Mouse (Mus musculus) forebrain, embryonic 12.5 days (tissue): Measurements from ENCODE around the gene Pcgf1. TPM values are rescaled to one million over a fixed set of nuclear protein-coding genes. Genes with fewer than 3 reads are reported as not detected.

Experiments
- ATAC-seq: fragments of 200-750 bp; cut with Nextera tagmentation; 2 replicates; pipeline ENCODE4 v1.8.0; 2017; ENCODE audit warnings: moderate TSS enrichment; ENCODE audit not compliant: low FRiP score
- H3K27ac ChIP-seq: fragments of 300-500 bp; sonication (generic); 2 replicates; pipeline ENCODE4 v1.5.1; 2016; ENCODE audit warnings: mild to moderate bottlenecking
- H3K27me3 ChIP-seq: fragments of 300-500 bp; sonication (generic); 2 replicates; pipeline ENCODE4 v1.6.1; 2016; ENCODE audit warnings: mild to moderate bottlenecking
- H3K36me3 ChIP-seq: fragments of 300-500 bp; sonication (generic); replicated peaks from 2 replicates; pipeline ENCODE4 v1.6.1; 2016; ENCODE audit warnings: mild to moderate bottlenecking
- H3K4me1 ChIP-seq: fragments of 300-500 bp; sonication (generic); 2 replicates; pipeline ENCODE4 v1.6.1; 2016
- H3K4me2 ChIP-seq: fragments of 300-500 bp; sonication (generic); 2 replicates; pipeline ENCODE4 v1.6.1; 2016; ENCODE audit warnings: mild to moderate bottlenecking, moderate library complexity
- H3K4me3 ChIP-seq: fragments of 300-500 bp; sonication (generic); replicated peaks from 2 replicates; pipeline ENCODE4 v1.5.1; 2016; ENCODE audit warnings: mild to moderate bottlenecking
- H3K9ac ChIP-seq: fragments of 300-500 bp; sonication (generic); 2 replicates; pipeline ENCODE4 v1.6.1; 2016; ENCODE audit warnings: mild to moderate bottlenecking
- H3K9me3 ChIP-seq: fragments of 300-500 bp; sonication (generic); 2 replicates; pipeline ENCODE4 v1.6.1; 2016
- WGBS: fragments of 180-500 bp; shearing (Covaris S2); methylation state at CpG from one replicate; pipeline ENCODE4 v1.1.7; 2016; 5-methylcytosine and 5-hydroxymethylcytosine counted together
- polyA plus RNA-seq: library from polyadenylated mRNA; unstranded; fragments of >200 nt; fragmentation: Nextera tagmentation; extraction: Ambion mirVana; gene quantifications from 2 replicates; pipeline ENCODE4 v1.2.1, GENCODE M21; 2016

The Pcgf1 gene
- polyA plus RNA-seq, 1 experiment from 2014 or later, result 36.3 TPM

DNA sequence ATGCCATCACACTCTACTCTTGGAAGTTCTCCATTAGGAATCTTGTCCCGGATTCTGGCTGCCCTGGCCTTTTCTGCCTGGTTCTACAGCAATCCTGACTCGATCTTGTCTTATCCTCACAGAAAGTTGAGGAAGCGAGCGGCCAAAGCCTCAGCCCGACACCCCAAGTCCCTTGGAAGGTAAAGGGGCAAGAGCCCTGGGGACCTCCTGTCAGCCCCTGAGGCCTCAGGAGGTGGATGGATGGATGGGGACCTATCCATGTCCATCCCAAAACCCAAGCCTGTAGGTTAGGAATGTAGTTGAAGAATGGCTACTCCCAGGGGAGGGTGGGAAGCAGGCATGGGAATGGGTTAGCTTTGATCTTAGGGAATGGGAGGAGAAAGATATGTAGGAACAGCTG is 33.7 kb upstream of the Pcgf1 start:
- H3K36me3 ChIP-seq, result no peaks in the 10 kb centered on the region
- no peak for ATAC-seq
- H3K4me3 ChIP-seq, result no peak overlapping the region
- WGBS, result 88% methylated on average over 5 of the region's 5 CpGs
- H3K9me3 ChIP-seq, result no peaks in the 10 kb centered on the region
- no peak overlapping the region for H3K9ac ChIP-seq
- H3K27ac ChIP-seq, result no peak overlapping the region
- H3K27me3 ChIP-seq, result no peaks in the 10 kb centered on the region
- H3K4me1 ChIP-seq, result no peaks in the 10 kb centered on the region
- no peak overlapping the region for H3K4me2 ChIP-seq

DNA sequence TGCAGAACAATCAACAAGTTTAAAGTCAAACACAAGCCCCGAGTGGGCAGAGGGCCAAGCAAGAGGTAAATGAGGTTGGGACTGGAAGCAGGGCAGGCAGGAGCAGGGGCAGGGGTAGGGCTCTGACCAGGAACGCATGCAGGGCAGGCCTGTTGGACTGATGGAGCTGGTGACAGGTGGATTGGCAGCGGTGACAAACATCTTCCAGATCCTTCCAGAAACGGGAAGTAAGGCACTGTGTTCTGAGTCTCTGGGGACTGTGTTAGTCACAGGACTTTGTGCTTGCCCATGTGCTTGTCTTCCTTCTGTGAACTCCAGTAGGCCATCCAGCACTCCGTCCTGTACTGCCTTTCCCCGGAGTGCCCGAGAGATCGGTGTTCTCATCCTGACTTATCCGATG is 32.9 kb upstream of the Pcgf1 start:
- no peak overlapping the region for H3K9ac ChIP-seq
- no peak overlapping the region for H3K4me3 ChIP-seq
- H3K36me3 ChIP-seq, result no peaks in the 10 kb centered on the region
- H3K4me2 ChIP-seq, result no peak overlapping the region
- ATAC-seq, result no peak
- H3K9me3 ChIP-seq, result no peaks in the 10 kb centered on the region
- WGBS, result 76% methylated on average over 9 of the region's 9 CpGs
- no peak overlapping the region for H3K27ac ChIP-seq
- no peaks in the 10 kb centered on the region for H3K27me3 ChIP-seq
- no peaks in the 10 kb centered on the region for H3K4me1 ChIP-seq

DNA sequence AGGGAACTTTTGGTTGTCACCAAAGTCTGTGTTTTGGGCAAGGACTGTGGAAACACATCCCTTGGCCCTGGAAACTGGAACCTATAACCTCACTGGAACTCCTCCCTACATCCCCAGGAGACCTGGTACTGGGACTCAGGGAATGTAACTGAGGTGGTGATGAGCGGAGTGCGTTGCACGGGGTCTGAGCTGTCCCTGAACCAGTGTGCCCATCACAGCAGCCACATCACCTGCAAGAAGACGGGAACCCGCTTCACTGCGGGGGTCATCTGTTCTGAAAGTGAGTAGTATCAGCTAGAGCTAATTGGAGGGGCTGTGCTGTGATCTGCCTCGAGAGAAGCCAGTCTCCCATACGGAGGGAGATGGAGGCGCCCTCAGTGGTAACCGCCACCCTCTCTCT is 28.3 kb upstream of the Pcgf1 start:
- ATAC-seq, result no peak
- H3K4me2 ChIP-seq, result no peak overlapping the region
- no peak overlapping the region for H3K4me3 ChIP-seq
- no peak overlapping the region for H3K27ac ChIP-seq
- 80% methylated on average over 10 of the region's 10 CpGs for WGBS
- peaks cover 13% of the 10 kb centered on the region for H3K4me1 ChIP-seq
- no peaks in the 10 kb centered on the region for H3K9me3 ChIP-seq
- peaks cover 15% of the 10 kb centered on the region for H3K36me3 ChIP-seq
- no peaks in the 10 kb centered on the region for H3K27me3 ChIP-seq
- H3K9ac ChIP-seq, result no peak overlapping the region

DNA sequence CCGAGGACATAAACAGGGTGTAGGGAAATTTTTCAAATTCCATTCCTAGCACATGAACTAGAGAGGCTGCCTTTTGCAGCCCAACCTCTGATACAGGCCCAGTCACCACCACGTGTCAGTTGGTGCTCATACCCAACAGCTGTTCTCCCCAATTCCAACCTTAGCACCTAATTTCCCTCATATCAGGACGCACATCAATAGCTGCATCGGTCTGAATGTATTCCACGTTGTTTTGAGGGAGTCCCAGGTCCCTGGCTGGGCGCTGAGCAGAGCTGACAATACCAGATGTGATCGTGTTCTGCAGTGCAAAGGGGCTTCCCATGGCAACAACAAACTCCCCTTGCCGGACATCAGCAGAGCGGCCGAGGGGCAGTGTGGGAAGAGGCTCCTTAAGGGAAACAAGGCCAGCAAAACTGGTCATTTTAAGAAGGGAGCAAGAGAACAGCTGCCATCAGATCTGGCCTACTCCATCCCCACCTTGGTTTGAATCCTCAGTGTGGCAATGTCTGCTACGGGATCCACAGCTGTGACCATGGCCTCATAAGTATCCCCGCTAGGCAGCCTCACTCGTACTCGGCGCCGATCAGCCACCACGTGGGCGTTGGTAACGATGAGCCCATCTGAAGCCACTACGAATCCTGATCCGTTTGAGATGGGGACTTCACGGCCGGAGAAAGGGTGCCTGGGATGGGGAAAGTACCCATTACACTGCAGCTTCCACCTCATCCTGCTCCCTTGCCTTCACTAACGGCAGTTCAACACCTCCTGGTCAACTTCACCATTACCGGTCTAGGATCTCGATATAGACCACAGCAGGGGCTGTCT is 24.3 kb upstream of the Pcgf1 start:
- no peaks in the 10 kb centered on the region for H3K27me3 ChIP-seq
- peak overlapping the region; percentile 97 for H3K4me3 ChIP-seq
- peak overlapping the region; percentile 91 for H3K4me2 ChIP-seq
- H3K4me1 ChIP-seq, result peaks cover 27% of the 10 kb centered on the region
- ATAC-seq, result peak; percentile 1; the same call in 1 of the 2 replicates
- WGBS, result 3% methylated on average over 26 of the region's 26 CpGs
- peaks cover 35% of the 10 kb centered on the region for H3K36me3 ChIP-seq
- H3K27ac ChIP-seq, result peak overlapping the region; percentile 83; the same call in 1 of the 2 replicates
- H3K9ac ChIP-seq, result peak overlapping the region; percentile 93
- H3K9me3 ChIP-seq, result no peaks in the 10 kb centered on the region

DNA sequence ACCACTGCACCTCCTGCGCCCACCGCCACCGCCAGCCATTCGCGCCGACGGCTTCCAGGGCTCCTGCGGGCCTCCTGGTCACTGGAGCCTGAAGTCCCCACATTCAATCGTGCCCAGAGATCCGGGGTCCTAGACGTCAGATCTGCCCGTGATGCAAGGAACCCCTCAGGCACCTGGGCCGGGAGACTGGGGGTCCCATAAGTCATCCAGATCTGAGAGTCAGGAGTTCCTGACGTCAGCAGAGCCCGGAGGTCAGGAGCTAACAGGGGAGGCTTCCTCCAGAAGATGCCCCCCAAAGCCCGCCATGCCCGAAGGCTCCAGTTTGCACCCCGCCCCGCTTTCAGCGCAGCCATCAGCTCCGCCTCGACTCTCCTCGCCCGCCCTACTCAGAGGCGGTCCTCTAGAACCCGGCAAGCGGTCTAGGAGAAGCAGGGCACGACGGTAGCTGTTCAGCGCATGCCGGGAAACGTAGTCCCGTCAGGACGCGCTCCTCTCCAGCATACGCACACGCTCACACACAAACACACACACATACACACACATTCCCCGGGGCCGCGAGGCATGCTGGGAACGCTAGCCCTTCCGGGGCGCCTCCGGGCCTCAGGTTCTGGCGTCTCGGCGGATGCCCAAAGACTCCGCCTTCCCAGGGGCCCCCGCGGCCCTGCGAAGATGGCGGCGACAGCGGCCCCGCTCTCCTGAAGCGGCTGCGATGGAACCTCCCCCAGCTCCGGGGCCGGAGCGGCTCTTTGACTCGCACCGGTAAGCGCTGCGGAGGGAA is 23.4 kb upstream of the Pcgf1 start, which contains the start of gene Aup1:
Gene Aup1 (plus strand): TSS at position 448 of the 778 bp plus-strand sequence.
- Histone ChIP-seq H3K36me3 (peaks cover 35% of the 10 kb centered on the region), H3K4me2 (peak within 1 kb of the TSS; percentile 91), H3K9ac (peak within 1 kb of the TSS; percentile 93), H3K4me3 (peak within 1 kb of the TSS; percentile 97), H3K4me1 (peaks cover 27% of the 10 kb centered on the region), H3K9me3 (no peaks in the 10 kb centered on the region), H3K27me3 (no peaks in the 10 kb centered on the region), H3K27ac (peak within 1 kb of the TSS; percentile 83)
- WGBS, result under 1% methylated on average over 60 of the region's 64 CpGs
- ATAC-seq, result peak; percentile 96

DNA sequence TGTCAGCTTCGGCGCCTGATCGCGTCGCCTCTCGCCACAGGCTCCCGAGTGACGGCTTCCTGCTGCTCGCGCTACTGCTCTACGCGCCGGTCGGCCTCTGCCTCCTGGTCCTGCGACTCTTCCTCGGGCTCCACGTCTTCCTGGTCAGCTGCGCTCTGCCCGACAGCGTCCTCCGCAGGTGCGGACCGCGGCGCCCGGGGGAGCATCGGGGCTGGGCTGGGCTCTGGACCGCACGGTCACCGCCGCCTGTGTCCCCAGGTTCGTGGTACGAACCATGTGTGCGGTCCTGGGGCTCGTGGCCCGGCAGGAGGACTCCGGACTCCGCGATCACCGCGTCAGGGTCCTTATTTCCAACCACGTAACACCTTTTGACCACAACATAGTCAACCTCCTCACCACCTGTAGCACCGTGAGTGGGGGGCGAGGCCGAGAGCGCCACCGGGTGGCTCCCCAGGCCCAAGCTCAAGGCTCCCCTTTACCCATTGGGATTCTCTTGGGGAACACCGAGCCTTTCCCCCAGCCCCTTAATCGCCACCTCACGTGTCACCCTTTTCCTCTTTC is 22.7 kb upstream of the Pcgf1 start, which contains the start of gene Htra2:
Gene Htra2 (minus strand): TSS at position 403 of the 561 bp plus-strand sequence.
- H3K9ac ChIP-seq, result peak within 1 kb of the TSS; percentile 93
- H3K4me1 ChIP-seq, result peaks cover 27% of the 10 kb centered on the region
- peaks cover 35% of the 10 kb centered on the region for H3K36me3 ChIP-seq
- peak within 1 kb of the TSS; percentile 97 for H3K4me3 ChIP-seq
- no peaks in the 10 kb centered on the region for H3K9me3 ChIP-seq
- peak within 1 kb of the TSS; percentile 91 for H3K4me2 ChIP-seq
- ATAC-seq, result peak; percentile 41
- H3K27ac ChIP-seq, result peak within 1 kb of the TSS; percentile 83
- under 1% methylated on average over 50 of the region's 50 CpGs for WGBS
- H3K27me3 ChIP-seq, result peaks cover under 1% of the 10 kb centered on the region; the same call in 1 of the 2 replicates

DNA sequence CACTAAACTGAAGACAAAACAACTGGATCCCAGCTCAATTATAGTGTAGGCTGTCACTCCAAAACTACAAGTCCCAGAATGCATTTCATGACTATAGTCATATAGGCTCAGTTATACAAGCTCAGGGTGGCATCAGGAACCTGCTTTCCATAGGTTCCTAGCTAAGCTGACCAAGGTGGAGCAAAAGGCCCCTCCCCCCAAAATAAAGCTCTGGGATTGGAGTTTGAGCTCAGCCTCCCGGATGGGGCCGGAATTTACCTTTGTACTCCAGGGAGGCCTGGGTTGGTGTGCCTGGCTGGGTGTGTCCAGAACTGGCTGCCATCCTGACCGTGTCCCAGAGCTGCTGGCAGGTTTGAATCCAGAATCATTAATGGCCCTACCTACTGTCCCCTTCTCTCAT is 19.9 kb upstream of the Pcgf1 start, which contains the start of gene Dqx1:
Gene Dqx1 (plus strand): TSS at position 55 of the 400 bp plus-strand sequence.
- Histone ChIP-seq H3K9ac (no peak within 1 kb of the TSS), H3K27ac (no peak within 1 kb of the TSS), H3K27me3 (peaks cover 29% of the 10 kb centered on the region), H3K4me3 (no peak within 1 kb of the TSS), H3K9me3 (no peaks in the 10 kb centered on the region), H3K4me1 (peaks cover 22% of the 10 kb centered on the region), H3K4me2 (no peak within 1 kb of the TSS), H3K36me3 (peaks cover 20% of the 10 kb centered on the region)
- WGBS, result 52% methylated on average over 3 of the region's 3 CpGs
- no peak for ATAC-seq

DNA sequence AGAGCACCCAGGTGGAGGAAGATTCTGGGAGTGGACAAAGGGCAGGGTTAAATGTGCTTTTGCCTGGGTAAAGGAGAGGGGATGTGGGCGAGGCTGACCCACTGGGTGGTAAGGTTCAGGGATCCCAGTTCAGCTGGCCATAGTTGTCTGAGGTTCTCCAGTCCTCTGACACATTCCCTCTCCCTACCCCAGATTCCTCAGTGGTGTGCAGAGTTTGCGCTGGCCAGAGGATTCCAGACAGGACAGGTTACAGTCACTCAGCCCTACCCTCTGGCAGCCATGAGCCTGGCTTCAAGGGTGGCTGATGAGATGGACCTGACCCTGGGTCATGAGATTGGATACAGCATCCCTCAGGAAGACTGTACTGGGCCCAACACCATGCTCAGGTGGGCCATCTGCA is 18.9 kb upstream of the Pcgf1 start:
- Histone ChIP-seq H3K9ac (no peak overlapping the region), H3K4me1 (peaks cover 14% of the 10 kb centered on the region), H3K27ac (no peak overlapping the region), H3K36me3 (peaks cover 20% of the 10 kb centered on the region), H3K27me3 (peaks cover 38% of the 10 kb centered on the region), H3K4me2 (no peak overlapping the region), H3K9me3 (no peaks in the 10 kb centered on the region), H3K4me3 (no peak overlapping the region)
- WGBS, result 80% methylated on average over 2 of the region's 2 CpGs
- no peak for ATAC-seq

DNA sequence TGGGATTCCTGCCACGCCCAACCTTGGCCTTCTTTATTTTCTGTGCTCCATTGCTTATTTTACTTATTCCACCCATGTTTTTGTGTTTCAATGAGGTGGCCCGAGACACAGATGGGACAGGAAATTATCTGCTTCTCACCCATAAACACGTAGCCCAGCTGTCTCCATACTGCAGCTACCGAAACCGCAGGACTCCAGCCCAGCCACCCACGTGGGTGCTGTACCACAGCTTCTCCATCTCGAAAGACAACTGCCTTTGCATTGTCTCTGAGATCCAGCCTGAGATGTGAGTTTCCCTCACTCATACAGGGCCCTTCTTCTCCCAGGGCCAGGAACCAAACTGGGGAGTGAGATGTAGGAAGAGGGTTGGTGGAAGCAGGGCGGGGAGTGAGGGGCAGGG is 11.7 kb upstream of the Pcgf1 start:
- no peak overlapping the region for H3K4me3 ChIP-seq
- 34% methylated on average over 8 of the region's 8 CpGs for WGBS
- H3K27ac ChIP-seq, result no peak overlapping the region
- peaks cover 100% of the 10 kb centered on the region for H3K27me3 ChIP-seq
- H3K36me3 ChIP-seq, result no peaks in the 10 kb centered on the region
- H3K9ac ChIP-seq, result no peak overlapping the region
- ATAC-seq, result no peak
- H3K9me3 ChIP-seq, result no peaks in the 10 kb centered on the region
- H3K4me1 ChIP-seq, result peaks cover 20% of the 10 kb centered on the region
- H3K4me2 ChIP-seq, result no peak overlapping the region

DNA sequence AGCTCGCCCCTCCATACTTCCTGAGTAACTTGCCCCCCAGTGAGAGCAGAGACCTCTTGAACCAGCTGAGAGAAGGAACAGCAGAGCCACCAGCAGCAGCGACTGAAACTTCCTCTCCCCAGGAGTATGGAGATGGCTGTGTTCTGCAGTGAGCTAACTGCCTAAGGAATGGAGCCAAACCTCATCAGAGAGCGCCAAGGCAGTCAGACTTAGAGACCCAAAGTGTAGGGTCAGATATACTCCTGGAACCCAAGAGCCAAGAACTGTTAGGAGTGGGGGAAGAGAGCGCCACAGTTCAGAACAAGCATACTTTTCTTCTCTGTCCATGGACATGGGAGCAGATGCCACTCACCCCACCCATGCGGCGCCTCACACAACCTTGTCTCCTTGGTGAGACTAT is 11.2 kb upstream of the Pcgf1 start:
- H3K36me3 ChIP-seq, result no peaks in the 10 kb centered on the region
- H3K27ac ChIP-seq, result no peak overlapping the region
- no peak overlapping the region for H3K4me2 ChIP-seq
- no peak for ATAC-seq
- H3K9ac ChIP-seq, result no peak overlapping the region
- peaks cover 24% of the 10 kb centered on the region for H3K4me1 ChIP-seq
- WGBS, result 19% methylated on average over 6 of the region's 6 CpGs
- no peak overlapping the region for H3K4me3 ChIP-seq
- H3K27me3 ChIP-seq, result peaks cover 100% of the 10 kb centered on the region
- no peaks in the 10 kb centered on the region for H3K9me3 ChIP-seq

DNA sequence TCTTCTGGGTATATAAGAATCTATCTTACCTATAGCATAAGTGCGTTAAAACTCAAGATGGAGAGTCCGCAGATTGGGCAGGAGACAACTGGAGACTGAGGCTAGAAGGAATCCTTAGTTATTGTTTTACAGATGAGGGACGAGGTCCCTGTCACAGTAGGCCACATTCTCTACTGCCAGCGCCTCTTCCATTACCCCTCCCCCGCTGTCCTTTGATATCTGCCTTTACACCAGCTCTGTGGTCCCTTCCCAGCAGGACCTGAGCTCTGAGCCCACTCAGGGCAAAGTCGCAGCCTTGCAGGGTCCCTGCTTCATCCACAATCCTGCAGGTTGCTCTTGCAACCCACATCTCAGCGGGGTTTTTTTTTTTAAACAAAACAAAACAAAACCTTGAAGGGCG is 9.4 kb upstream of the Pcgf1 start:
- Histone ChIP-seq H3K9ac (no peak overlapping the region), H3K4me2 (no peak overlapping the region), H3K9me3 (no peaks in the 10 kb centered on the region), H3K27ac (no peak overlapping the region), H3K27me3 (peaks cover 100% of the 10 kb centered on the region), H3K4me3 (0 out of 2 replicates have a peak overlapping the region, but pooled peaks have one; percentile 19), H3K4me1 (peaks cover 26% of the 10 kb centered on the region), H3K36me3 (no peaks in the 10 kb centered on the region)
- ATAC-seq, result no peak
- 2% methylated on average over 8 of the region's 8 CpGs for WGBS
